Mouse (Mus musculus): ENCODE measurements around the gene Sh3glb2. TPM values are rescaled to one million over a fixed set of nuclear protein-coding genes. Genes with fewer than 3 reads are reported as not detected.

The Sh3glb2 gene
- total RNA-seq, 2 experiments from 2014 or later, result 267 to 316 TPM

- DNase-seq (ENCODE audit: low spot score in 2 of 2), result no peak
- intact Hi-C loops (cut with DNase I), result no loop called here
Observed at GRCm38 (mm10) chr2:30345971-30346676, 13.0 kb downstream of the Sh3glb2 start.

GRCm38 (mm10) chr2:30343601-30344137, 15.5 kb downstream of the Sh3glb2 start:
- intact Hi-C loops (cut with DNase I), result no loop called here
- no peak for DNase-seq (ENCODE audit: low spot score in 2 of 2)

- intact Hi-C loops (cut with DNase I), result no loop called here
- DNase-seq (ENCODE audit: low spot score in 2 of 2), result no peak
Observed at GRCm38 (mm10) chr2:30342544-30342943, 16.6 kb downstream of the Sh3glb2 start.

GRCm38 (mm10) chr2:30342061-30342460, 17.1 kb downstream of the Sh3glb2 start:
- no peak for DNase-seq (ENCODE audit: low spot score in 2 of 2)
- intact Hi-C loops (cut with DNase I), result no loop called here

DNA sequence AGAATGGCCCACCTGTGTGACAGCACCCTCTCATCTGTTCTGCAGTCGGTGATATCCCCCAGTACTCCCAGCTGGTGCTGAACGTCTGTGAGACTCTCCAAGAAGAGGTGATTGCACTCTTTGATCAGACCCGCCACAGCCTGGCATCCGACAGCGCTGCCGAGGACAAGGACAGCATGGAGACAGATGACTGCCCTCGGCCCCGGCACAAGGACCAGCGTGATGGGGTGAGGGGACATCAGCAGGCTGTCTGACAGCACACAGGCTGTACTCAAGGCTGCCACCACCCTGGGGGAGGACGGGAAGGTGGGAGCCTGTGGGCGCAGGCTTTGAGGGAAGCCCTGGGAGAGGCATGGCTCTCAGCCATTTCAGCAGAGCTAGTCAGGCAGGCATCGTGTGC, 22.0 kb downstream of the Sh3glb2 start:
- no peak for DNase-seq (ENCODE audit: low spot score in 2 of 2)

DNA sequence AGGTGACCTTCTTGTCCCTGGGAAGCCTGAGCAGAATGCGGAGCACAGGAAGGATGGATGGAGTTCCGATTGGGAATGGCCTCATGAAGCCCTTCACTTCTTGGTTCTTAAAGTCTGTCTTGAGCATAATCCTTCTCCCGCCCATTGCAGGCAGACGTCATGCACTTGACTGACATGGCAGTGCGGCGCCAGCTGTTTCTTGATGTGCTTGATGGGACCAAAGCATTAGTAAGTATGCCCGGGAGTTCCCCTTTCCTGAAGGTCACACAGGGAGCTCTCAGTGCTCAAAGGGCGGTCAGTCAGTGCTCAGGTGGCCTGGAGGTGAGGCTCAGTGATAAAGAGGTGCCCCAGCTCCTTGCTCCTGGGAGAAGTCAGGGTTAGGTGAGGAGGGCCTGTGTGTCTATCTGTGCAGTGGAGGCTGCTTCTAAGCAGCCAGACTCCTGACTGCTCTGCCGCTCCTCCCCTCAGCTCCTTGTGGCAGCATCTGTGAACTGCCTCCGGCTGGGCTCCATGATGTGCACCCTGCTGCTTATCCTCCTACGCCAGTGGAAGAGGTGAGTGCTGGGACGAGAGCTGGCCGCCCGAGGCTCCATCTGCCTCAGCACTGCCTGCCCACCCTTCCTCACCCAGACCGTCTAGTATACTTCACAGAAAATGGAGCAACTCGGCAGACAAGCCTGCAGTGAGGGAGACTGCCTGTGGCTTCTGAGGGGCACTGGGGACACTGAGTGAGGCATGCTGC, 22.8 kb downstream of the Sh3glb2 start:
- intact Hi-C loops (cut with DNase I), result no loop called here
- peak in 1 of 2 experiments; percentile 47 for DNase-seq (ENCODE audit: low spot score in 2 of 2)

More for the DNA sequence above, 22.0 kb downstream of the Sh3glb2 start:
- intact Hi-C loops (cut with DNase I), result no loop called here

DNA sequence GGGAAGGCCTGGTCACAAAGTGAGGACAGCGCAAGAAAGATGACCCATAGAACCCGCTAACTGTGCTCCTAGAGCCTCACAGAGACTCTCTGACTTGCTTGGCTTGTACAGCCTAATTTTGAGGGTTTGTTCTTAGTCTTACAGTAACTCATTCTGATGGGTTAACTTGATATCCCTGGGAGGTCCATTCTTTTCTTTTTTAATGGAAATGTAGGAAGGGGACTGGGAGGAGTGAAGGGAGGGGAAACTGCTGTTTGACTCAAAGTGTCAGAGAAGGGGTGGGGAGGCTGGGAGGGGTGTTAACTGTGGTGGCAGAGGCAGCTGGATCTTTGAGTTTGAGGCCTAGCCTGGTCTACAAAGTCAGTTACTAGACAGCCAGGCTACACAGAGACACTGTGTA, 23.8 kb downstream of the Sh3glb2 start:
- no peak for DNase-seq (ENCODE audit: low spot score in 2 of 2)
- intact Hi-C loops (cut with DNase I), result no loop called here

DNA sequence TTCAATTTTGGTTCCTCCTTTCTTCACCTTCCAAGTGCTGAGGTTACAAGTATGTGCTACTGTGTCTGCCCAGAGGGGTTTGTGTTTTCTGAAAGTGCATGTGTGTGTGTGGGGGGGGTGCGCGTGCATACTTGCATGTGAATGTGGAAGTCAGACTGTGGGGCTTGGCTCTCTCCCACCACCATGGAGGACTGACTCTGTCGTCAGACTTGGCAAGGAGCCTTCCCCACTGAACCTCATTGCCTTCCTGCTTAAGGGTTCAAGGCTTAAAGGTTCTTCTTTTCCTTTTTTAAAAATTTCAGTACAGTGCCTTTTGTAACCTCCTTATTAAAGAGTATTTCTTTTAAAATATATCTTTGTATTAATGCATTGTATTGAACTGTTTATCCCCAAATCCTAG, 30.3 kb downstream of the Sh3glb2 start:
- no peak for DNase-seq (ENCODE audit: low spot score in 2 of 2)
- intact Hi-C loops (cut with DNase I), result no loop called here

- DNase-seq (ENCODE audit: low spot score in 2 of 2), result no peak
Observed at GRCm38 (mm10) chr2:30327276-30327675, 31.9 kb downstream of the Sh3glb2 start.

GRCm38 (mm10) chr2:30325296-30325695, 33.8 kb downstream of the Sh3glb2 start:
- DNase-seq (ENCODE audit: low spot score in 2 of 2), result no peak
- intact Hi-C loops (cut with DNase I), result no loop called here

More at GRCm38 (mm10) chr2:30327276-30327675, 31.9 kb downstream of the Sh3glb2 start:
- intact Hi-C loops (cut with DNase I), result no loop called here

DNA sequence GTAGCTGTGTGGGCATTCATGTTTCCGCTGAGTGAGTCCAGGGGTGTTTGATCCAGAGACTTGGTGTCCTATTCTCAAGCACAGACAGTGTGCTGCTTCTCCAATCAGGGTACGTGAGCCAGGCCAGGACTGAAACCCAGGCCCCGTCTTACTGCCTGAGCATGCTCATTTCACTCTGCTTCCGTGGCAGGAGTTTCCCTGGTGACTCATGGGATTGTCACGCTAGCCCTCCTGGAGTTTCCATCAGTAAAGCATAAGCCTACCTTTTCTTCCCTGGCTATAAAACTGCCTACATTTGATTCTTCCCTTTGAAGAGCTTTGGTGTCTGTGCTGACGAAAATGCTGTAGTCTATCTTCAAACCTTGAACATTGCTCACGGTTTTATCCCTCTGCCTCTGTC, 36.0 kb downstream of the Sh3glb2 start:
- intact Hi-C loops (cut with DNase I), result no loop called here
- DNase-seq (ENCODE audit: low spot score in 2 of 2), result no peak

DNA sequence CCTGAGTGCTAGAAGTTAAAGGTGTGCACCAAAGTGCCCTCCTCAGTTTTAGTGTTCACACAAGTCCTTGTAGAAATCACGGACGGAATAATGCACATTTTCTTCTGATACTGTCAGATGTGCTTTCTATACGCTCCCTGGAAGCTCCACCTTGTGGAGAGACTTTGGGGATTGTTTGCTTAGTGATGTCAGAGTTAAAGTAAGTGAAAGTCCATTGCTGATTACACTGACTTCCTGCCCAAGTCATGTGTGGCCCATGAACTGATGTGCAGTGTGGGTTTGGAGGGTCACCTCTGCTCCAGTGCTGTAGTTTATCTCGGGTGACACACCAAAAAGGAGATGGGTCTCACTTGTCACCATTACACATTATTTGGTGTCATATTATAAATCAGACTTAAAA, 39.9 kb downstream of the Sh3glb2 start:
- intact Hi-C loops (cut with DNase I), result no loop called here

GRCm38 (mm10) chr2:30316955-30317354, 42.2 kb downstream of the Sh3glb2 start:
- intact Hi-C loops (cut with DNase I), result no loop called here
- peak in 1 of 2 experiments; percentile 23 for DNase-seq (ENCODE audit: low spot score in 2 of 2)

More for the DNA sequence above, 39.9 kb downstream of the Sh3glb2 start:
- no peak for DNase-seq (ENCODE audit: low spot score in 2 of 2)

DNA sequence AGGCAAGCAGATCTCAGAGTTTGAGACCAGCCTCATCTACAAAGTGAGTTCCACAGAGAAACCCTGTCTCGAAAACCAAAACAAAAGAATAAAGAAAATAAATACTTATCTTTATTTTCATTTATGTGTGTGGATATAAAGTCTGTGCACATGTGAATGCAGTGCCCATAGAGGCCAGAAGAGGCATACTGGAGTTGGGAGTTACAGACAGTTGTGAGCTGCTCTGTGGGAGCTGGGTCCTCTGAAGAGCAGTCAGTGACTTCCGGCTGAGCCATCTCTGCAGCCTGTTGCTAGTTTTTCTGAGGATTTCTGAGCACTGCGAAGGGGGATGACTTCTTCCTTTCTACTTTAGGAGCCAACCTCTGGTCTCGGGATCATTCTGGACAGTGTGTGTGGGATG, 43.0 kb downstream of the Sh3glb2 start:
- intact Hi-C loops (cut with DNase I), result no loop called here
- DNase-seq (ENCODE audit: low spot score in 2 of 2), result no peak

DNA sequence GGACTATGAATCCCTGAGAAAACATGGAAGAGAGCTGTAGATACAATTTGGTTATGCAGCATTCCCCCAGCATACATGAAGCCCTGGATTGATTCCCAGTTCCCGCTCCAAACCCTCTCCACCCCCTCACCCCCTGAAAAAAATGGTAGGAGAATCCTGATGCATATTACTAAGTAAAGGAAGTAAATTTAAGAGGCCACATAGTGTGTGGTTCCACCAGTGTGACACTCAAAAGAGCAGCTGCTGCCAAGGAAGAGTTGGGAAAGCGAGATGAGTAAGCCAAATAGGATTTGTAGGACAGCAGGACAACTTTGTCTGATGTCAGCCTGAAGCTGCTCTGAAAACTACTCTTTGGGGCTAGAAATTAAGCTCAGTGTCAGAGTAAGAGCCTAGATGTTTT, 47.7 kb downstream of the Sh3glb2 start:
- intact Hi-C loops (cut with DNase I), result no loop called here
- DNase-seq (ENCODE audit: low spot score in 2 of 2), result no peak

DNA sequence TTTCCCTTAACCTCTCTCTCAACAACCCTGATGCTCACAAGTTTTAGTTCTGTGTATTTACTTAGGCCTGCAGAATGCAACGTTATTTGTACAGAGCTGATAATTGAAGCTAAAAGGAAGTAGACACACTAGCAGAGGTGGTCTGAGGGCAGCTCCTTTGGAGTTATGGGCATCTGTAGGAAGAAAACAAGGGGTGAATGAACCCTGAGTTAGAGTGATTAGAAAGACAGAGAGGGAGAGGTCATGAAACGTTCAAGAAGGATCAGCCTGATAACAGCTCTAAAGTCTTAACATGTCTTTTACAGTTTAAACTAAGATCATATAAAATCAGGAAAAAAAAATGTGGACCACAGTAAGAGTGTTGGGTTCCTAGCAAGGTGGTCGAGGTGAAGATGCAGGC, 49.8 kb downstream of the Sh3glb2 start:
- intact Hi-C loops (cut with DNase I), result no loop called here
- no peak for DNase-seq (ENCODE audit: low spot score in 2 of 2)

DNA sequence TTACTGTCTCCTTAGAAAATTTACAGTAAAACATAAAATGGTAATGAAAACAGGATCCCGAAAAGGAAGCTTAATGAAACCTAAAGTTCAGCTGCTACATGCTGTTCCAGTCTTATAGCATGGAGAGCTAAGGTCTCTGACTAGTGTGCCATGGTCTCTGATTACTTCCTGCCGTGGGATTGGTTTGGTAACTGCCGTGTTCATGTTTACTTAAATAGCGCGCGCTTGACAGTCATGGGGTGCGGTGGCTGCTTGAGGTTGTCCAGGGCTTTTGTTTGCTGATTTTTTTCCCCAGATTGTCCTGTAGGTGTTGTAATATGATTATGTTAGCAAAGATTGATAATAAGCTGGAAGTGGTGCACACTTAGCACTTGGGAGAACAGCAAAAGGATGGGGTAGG, 53.0 kb downstream of the Sh3glb2 start:
- intact Hi-C loops (cut with DNase I), result no loop called here
- DNase-seq (ENCODE audit: low spot score in 2 of 2), result no peak

DNA sequence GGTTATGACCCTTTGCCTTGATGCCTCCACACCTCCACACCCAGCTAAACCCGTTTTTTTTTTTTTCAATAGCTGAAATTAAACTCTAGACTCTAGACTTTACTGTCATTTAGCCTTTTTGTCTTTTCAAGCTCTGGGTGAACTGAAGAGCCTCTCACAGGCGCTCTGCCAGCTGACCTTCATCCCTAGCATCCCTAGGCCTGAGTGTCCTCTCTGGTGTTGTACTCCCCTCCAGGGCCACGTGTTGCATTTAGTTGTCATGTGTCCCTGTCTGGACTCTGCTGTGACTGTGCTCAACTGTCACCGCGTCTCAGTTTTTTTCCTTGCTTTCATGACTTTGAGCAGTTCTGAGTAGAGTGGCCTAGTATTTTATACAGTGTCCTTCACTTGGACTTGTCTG, 59.2 kb downstream of the Sh3glb2 start:
- DNase-seq (ENCODE audit: low spot score in 2 of 2), result no peak
- intact Hi-C loops (cut with DNase I), result no loop called here

DNA sequence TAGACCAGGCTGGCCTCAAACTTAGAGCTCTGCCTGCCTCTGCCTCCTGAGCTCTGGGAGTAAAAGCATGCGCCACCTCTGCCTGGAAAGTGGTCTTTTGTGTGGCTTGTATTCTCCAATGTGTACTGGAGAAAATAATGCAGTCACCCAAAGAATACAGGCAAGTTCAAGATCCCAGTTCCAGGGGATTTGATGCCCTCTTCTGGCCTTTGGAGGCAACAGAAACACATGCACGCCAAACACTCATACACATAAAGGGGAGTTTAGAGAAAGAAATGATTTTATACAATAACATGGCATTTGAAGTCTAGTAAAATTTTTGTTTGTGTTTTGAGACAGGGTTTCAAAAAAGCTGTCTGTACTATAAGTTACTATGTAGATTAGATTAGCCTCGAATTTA, 59.6 kb downstream of the Sh3glb2 start:
- intact Hi-C loops (cut with DNase I), result no loop called here
- no peak for DNase-seq (ENCODE audit: low spot score in 2 of 2)

Measured in left cerebral cortex, postnatal 36 days (tissue).